Mouse (Mus musculus) lung, postnatal 36 days (tissue): ENCODE data around the gene Pdss1.
"Not testable (repeated sequence)": the region's sequence is repeated elsewhere in the genome, so short reads cannot be mapped to it uniquely, and the experiment has no call there.

ENCODE experiments used
- DNase-seq: peaks from one replicate; pipeline ENCODE4 v3.0.0; 2022; ENCODE audit warnings: mixed read lengths

The Pdss1 gene

DNA sequence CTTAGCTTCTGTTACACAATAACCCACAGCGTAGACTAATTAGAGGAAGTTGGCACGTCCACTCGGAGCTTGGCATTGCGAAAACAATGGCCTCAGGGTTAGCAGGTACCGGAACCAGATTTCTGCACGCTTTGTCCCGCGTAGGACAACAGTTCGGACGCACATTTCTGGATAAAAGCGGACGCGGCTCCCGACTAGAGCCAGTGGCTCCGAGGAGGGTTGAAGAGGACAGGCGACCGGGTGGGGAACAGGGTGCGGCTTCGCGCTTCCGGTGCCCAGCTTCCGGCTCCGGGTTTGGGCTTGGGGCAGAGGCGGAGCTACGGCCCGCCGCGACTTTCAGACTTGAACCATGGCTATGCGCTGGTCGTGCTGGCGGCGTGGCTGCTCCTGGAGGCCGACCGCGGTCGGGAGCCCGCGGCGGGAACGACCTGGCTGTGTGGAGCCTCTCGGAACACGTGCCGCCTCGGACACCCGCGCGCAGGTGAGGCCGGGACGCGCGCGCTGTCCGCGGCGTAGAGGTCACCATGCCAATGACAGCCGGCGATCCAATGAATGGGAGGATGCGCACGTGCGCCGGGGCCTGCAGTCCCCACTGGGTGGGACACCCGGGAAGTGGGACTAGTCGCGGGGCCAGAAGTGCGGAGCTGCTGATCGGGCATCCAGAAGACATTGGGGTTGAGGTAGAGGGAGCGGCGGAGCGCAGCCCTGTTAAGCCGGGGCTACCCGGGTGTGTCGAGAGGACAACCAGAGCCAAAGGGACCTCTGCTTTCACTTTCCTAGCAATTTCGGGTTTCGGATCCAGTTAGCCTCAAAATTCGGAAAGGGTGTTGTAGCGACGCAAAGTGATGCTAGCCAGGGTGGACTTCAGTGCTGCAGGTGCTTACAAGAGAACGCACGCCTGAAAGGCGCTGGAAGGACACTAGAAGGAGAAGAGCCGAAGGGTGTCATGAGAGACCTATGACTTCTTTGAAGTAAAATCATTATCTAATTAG lies at the start of gene Pdss1:
Gene Pdss1 (plus strand): TSS at position 241 of the 992 bp plus-strand sequence.
- DNase-seq = peak; percentile 92

DNA sequence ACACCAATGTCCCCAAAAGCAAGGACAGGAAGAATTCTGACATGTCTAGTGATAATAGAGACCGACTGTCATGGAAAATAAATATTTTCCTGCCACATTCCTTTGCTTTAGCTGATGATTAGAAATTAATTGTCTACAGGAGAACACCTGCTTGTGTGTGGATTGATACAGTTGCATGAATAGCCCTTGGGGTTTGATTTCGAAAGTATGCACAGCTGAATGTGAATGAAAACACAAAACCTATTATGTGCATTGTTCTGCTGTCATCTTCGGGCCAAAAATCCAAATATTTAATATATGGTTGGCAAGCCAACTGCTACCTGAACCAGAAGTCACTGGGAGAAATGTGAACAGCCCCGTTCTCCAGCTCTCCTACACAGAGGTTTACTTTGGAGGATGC lies 43.4 kb upstream of the Pdss1 start:
- no peak for DNase-seq

DNA sequence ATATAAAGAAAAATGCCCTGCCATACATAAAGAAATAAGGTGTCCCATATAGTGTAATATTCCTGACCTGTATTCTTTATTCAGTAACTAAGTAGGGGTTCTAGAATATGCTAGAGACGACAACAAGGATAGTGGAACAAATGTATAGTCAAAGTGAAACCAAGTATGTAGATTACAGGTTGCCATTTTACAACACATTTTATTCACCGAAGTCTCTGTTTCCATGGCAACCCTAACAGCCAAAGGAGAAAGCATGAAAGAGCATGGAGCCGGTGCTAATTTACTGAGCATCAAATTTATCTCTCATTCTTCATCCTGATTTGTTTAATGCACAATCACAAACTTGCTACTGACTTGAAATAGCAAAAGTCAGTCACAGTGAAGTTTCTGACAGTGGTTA lies 37.8 kb upstream of the Pdss1 start:
- no peak for DNase-seq

DNA sequence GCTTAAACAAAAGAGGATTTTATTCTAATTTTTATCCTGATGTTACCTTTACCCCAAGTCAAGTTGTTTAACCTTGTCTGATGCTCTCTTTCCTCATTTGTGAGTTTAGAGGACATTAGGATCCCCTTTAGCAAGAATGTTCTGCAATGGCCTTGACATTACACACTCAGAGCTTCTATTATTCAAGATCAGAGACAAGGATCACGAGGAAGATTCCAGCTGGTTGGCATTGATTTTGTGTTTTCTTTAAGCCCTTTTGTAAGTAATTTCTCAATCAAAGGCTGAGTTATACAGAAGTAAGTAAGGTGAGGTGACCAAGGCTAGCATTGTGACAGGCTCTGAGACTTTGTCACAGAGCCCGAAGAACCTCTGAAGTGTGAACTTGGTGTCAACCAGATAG lies 33.1 kb upstream of the Pdss1 start:
- no peak for DNase-seq

DNA sequence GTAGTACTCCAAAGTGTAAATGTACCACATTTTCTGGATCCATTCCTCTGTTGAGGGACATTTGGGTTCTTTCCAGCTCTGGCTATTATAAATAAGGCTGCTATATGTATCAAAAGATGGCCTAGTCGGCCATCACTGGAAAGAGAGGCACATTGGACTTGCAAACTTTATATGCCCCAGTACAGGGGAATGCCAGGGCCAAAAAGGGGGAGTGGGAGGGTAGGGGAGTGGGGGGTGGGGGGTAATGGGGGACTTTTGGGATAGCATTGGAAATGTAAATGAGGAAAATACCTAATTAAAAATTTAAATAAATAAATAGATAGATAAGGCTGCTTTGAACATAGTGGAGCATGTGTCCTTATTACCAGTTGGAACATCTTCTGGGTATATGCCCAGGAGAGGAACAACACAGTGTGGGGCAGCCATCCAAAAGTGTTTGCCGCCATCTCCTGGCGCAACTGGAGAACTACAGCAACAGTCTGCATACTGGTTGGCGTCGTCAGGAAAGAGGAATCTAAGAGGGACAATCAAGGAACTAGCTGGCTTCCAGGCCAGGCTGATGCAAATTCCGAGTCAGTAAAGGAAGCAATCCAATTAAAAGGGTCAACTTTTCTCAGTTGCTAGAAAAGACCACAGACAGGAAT lies 30.8 kb upstream of the Pdss1 start:
- DNase-seq = peak; percentile 61

DNA sequence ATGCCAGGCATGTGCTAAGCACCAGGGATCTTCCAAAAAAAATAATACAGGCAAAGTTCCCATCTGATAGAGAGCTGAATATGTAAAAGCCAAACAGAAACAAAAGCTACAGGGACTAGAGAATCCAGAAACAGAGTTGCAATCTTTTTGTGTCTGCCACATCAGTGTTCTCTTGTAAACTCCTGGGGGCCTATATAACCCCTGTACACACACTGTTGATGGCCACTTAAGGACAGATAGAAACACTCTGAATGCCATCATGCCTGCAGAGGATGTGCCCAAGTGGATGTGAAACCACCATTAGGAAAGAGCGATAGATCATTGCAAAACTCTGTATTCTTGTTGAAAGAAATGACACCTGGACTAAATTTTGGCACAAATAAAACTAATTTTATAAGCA lies 29.5 kb upstream of the Pdss1 start:
- no peak for DNase-seq

DNA sequence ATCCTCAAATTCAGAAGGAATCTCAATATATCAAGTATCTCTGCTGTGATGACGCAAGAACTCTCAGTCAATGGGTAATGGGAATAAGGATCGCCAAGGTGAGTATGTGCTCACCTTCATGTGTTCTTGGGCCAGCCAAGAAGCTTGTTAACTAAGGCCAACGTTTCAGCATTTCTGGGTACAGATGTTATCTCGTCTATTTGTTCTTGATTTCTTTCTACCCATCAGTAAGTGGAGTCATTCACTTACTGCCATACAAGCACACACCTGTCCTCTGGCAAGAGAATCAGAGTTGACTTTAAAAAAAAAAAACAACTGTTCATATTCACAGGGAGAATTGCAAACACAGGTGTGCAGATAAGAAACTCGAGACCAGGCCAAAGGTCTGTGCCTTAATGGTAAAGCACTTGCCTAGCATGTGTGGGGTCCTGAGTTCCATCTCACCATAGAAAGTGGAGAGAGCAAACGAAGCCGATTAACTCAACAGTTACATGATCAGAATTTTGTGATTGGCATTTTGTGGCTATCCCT lies 28.4 kb upstream of the Pdss1 start:
- DNase-seq = no peak

DNA sequence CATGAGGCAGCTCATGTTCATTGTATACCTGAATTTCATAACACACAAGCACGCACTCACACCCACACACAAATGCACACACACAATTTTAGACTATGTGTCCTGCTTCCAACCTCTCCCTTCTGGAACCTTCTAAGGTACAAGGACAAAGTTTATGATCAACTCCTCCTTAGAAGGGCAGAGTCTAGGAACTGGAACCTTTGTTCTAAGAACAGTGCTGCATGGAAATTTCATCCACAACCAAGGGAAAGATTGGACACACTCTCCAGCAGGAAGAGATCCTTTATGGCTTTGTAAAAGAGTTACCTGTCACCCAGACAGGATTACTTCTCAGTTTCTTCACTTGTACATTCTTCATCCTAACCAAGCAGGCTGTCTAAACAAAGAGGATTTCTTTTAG lies 22.2 kb upstream of the Pdss1 start:
- no peak for DNase-seq

DNA sequence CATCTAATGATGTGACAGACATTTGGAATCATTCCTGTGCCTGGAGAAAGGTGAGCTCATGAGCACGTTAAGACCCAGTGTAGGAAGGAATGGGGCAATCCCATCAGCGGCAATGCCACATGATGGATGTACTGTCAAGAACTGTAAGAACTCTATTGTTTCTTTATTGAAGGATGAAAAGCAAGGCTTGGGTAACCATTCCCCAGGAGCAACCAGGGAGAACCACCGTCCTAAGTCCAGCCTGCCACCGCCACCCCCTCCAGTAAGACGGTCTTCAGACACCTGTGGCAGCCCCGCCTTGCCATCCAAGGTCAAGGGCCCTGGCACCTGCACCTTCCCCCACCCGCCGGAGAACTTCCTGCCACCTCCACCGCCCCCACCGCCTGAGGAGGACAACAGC lies 20.7 kb upstream of the Pdss1 start:
- no peak for DNase-seq

DNA sequence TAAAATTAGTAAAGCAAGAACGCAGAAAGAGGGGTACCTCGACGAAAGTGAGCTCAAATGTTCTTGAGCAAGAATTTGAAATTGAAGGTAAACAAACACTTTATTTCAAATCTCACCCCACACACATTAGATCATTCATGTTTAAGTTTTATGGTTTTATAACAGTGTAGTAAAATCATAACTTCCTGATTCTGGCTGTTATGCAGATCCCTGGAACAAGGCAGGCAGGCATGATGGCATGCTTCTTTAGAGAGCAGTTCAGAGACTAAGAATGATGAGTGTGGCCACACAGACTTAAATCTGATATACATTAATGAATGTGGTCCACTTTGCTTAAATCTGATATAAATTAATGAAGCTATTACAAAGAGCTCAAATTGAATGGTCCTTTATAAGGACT lies 18.7 kb upstream of the Pdss1 start:
- DNase-seq = no peak

DNA sequence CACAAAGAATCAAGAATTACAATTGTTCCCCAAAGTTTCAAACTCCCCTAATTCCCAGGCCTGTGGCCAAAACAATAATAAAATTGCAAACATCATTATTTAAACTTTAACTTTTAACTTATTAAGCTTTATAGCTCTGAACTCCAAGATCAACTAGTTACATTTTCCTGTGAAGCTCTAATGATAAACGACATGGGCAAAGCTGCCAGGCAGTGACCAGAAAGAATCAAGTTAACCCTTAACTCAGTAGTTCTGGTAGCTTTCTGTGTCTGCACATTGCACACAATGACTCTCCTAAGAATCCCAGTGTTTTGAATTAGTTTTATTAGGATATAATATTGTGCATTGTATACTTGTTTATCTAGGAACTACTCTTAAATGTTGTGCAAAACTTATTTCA lies 16.5 kb upstream of the Pdss1 start:
- no peak for DNase-seq

DNA sequence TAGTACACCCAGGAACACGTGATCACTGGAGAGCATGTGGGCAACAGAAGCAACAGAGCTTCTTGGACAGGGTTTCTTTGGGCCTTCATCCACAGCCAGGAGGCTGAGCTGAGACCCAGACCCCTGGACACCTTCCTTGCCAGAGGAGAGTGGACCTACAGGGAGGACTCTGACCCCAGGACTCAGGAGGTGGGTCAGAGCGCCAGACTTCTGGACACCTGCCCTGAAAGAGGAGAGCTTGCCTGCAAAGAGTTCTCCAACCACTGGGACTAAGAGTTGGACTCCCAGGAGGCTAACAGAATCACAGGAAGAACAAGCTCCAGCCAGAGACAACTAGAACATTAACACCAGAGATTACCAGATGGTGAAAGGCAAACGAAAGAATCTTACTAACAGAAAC lies 14.6 kb upstream of the Pdss1 start:
- not testable (repeated sequence) for DNase-seq

DNA sequence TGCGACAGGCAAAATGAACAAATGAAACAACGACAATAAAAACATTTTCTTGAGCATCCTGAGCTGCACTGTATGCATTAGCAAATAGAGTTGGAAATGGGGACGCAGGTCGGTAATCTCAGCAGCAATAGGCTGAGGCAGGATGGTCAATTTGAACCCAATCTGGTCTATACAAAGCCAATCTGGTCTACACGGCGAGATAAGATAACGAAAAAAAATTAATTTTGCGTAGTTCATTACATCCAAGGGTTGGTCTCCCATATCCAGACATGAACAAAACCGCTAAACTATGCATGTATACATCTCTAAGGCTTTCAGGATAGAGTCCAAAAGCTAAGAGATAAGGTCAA lies 415 bp upstream of the Pdss1 start:
- DNase-seq = no peak

DNA sequence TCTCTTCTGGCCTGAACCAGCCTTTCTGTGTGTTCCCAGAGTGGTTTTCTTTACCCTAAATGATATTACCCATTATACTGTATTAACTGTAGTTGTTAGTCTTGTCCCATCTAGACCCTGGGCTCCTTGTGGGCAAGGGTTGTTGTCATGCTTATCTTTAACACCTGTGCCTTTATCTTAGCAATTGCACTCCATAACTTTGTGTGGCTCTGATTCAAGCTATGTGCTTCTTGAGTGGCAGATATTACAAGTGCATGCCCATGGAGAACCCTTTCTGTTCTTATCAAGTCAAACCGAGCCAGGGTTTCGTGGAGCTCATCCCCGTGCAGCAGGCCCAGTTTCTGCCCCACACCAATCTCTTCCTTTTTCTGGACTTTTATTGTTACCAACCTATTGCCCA lies 8.6 kb downstream of the Pdss1 start:
- no peak for DNase-seq

DNA sequence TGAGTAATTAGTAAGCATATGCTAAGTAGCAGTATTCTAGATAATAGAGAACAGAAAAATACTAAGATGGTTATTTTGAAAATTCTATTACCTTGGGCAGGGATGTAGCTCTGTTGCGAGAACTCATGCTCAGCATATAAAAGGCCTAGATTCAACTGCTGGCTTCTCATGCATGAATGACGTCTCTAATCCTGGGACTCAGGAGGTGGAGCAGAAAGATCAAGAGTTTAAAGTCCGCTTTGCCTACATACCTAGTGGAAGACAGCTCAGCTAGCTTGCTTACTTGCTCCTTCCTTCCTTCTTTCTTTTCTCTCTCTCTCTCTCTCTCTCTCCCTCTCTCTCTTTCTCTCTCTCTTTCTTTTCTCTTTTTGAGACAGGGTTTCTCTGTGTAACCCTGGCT lies 19.1 kb downstream of the Pdss1 start:
- no peak for DNase-seq

DNA sequence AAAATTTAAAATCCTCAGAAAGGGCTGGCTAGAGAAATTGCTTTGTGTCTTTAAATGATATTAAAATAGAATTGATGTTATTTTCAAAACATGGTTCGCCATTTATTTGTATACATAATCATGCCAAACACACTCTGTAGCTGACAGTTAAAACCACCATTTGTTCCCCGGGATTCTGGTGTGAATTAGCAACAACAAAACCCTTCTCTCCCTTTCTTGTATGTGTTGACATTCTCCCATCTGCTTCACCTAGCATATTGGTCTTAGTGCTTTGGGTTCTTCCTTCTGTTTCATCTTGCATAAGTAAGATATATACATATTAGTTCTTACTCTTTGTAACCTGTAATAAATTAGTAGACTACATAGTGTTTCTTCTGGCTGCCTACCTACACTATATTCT lies 23.3 kb downstream of the Pdss1 start:
- DNase-seq = no peak

DNA sequence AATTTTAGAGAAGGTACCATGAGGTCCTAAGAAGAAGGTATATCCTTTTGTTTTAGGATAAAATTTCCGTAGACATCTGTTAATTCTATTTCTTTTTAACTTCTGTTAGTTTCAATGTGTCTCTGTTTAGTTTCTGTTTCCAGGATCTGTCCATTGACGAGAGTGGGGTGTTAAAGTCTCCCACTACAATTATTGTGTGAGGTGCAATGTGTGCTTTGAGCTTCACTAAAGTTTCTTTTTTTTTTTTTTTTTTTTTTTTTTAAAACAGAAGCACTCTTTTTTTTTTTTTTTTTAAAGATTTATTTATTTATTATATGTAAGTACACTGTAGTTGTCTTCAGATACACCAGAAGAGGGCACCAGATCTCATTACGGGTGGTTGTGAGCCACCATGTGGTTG lies 30.6 kb downstream of the Pdss1 start:
- DNase-seq = not testable (repeated sequence)

DNA sequence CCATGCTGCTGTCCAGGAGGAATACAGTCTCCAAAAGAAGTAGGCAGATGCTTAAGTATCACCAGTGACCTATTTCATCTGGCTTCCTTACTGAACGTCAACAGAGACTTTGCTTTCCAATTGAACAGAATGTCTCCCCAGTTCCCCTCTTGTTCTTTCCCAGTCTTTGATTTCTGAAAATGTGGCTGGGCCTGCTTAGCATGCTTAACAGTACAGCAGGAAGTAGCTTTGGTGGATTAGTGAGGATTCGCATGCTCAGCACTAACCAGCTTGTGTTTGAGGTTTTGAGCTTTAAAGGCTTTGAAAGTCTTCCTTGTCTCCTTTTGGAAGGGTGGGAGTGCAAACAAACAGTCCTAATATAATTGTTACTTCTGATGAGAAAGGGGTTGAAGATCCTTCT lies 32.9 kb downstream of the Pdss1 start:
- no peak for DNase-seq

DNA sequence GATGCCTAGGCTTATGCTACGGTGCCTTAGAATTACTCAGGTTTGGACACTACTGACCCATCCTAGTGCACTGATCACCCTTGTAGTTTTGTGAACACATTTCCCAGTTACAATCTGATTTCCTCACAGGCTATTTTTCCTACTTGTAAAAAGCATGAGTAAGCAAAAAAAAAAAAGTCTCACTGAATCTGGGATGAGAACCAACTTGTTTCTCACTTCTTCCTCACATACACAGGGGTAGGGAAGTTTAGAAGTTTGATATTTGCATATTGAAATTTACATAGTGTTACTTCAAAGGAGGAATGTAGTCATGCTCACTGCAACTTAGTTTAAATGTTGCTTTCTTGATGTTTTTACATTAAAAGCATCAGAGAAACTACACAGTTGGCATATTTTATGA lies 38.2 kb downstream of the Pdss1 start:
- no peak for DNase-seq

DNA sequence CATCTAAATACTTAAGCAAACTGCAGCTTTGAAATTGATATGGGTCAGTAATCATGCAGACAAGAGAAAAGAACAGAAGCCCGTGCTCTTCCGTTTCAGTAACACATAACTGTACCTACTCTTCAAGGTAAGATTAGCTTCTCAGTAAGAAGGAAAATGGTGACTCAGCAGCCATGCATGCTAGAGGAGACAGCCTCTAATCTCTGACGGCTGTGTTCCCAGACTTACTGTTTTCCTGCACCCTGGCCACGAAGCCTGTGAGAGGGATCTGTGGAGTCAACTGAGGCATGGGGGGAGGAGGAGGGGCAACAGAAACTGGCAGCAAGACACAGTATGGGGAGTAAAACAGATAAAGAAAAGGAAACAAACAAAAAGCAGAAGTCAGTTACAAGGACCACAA lies 54.6 kb downstream of the Pdss1 start:
- DNase-seq = no peak

DNA sequence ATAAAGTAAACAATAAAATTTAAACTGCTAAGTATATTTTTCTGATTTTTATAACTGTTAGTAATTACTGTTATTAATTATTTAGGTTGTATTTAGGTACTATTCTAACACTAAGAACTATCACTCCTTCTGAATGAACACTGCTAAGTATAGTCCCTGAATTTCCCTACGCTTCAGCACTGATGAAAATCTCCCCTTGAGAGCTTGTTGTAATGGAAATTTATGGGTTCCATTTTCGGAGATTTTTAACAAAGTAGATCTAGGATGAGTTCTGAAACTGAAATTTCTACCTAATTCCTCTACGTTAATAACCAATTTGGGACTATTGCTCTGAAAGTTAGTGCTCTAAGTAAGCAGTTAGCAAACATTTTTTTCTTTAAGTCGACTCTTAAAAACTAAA lies 59.0 kb downstream of the Pdss1 start:
- no peak for DNase-seq

DNA sequence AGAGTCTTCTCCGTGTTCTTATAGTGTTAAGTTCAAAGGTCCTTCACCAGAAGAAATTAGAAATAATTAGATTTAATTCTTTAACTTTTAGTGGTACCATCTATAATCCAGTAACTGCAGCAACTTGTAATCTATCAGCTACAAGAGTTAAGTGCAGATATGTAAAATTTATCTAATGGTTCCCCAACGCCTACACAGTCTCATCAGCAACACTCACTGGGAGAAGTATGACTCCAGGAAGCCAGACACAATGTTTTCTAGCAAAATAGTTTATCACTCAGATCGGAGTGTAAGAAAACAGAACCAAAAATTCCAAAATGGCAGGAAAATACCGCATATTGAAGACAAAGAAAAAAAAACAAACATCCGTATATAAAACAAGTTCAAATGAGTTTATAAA lies 60.6 kb downstream of the Pdss1 start:
- no peak for DNase-seq

DNA sequence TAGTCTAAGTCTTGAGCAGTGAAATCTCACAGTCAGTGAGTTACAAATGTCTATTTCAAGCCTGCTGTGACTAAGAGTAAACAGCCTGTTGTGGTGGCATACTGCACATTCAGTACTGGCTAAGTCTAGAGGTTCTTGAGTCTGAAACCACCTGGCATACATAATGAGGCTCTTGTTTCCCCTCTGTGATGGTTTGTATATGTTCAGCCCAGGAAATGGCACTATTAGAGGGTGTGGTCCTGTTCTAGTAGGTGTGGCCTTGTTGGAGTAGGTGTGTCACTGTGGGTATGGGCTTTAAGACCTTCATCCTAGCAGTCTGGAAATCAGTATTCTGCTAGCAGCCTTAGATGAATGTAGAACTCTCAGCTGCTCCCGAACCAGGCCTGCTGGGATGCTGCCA lies 62.1 kb downstream of the Pdss1 start:
- DNase-seq = peak; percentile 30

DNA sequence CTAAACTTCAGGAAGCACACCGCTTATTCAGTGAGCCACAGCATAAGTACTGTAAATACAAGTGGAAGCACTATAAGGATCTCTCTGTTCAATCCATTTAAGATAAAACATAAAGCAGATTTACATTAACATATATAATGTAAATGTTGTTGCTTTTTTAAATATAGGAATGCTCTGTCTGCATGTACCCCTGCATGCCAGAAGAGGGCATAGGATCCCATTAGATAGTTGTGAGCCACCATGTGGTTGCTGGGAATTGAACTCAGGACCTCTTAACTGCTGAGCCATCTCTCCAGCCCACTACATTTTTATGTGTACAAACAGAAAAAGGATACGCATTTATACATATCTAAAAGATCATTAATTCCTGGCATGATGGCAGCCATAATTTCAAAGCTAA lies 66.4 kb downstream of the Pdss1 start:
- no peak for DNase-seq
